Mouse (Mus musculus) megakaryocyte, embryonic 14.5 days (primary cell): ENCODE data around the gene Hoxb2.

Source experiments
- FLI1 ChIP-seq: IDR thresholded peaks from 2 replicates; pipeline ENCODE4 v1.6.1; 2012; ENCODE audit warnings: low read length, inconsistent platforms, mixed read lengths
- GATA1 ChIP-seq: IDR thresholded peaks from 3 replicates; pipeline ENCODE4 v1.6.1; 2012; ENCODE audit warnings: mixed read lengths, low read length, inconsistent platforms, borderline replicate concordance

- TF ChIP-seq FLI1 (no peak), GATA1 (no peak)
Observed at GRCm38 (mm10) chr11:96351831-96352230, 1.5 kb downstream of the Hoxb2 start.
